Mouse (Mus musculus) small intestine, adult 2 months (tissue): ENCODE data around the gene Rab12. TPM values are rescaled to one million over a fixed set of nuclear protein-coding genes. Genes with fewer than 3 reads are reported as not detected.

Experiments
- H3K27ac ChIP-seq: fragments of 200-500 bp; 2 replicates; pipeline ENCODE4 v1.5.1; 2012; ENCODE audit warnings: low read depth, low read length, control low read depth, inconsistent platforms; ENCODE audit not compliant: insufficient read depth
- H3K27me3 ChIP-seq: fragments of 200-500 bp; 2 replicates; pipeline ENCODE4 v1.6.1; 2012; ENCODE audit warnings: mild to moderate bottlenecking, moderate library complexity, low read length, inconsistent platforms; ENCODE audit not compliant: control insufficient read depth, insufficient read depth
- H3K36me3 ChIP-seq: fragments of 200-500 bp; 2 replicates; pipeline ENCODE4 v1.6.1; 2012; ENCODE audit warnings: mild to moderate bottlenecking, low read length, control low read depth, inconsistent platforms; ENCODE audit not compliant: control insufficient read depth, insufficient read depth
- H3K4me1 ChIP-seq: fragments of 200-500 bp; 2 replicates; pipeline ENCODE4 v1.6.1; 2012; ENCODE audit warnings: low read length, inconsistent platforms, mixed read lengths; ENCODE audit not compliant: control insufficient read depth, insufficient read depth, insufficient read length
- H3K4me3 ChIP-seq: fragments of 200-500 bp; 2 replicates; pipeline ENCODE4 v1.5.1; 2012; ENCODE audit warnings: low read depth, mild to moderate bottlenecking, control low read depth, inconsistent platforms, low read length, moderate library complexity
- CTCF ChIP-seq: fragments of 200-500 bp; IDR thresholded peaks from 2 replicates; pipeline ENCODE4 v1.5.1; 2012; ENCODE audit warnings: low read depth, mild to moderate bottlenecking, control low read depth, inconsistent platforms, low read length, moderate library complexity, mixed read lengths; ENCODE audit not compliant: insufficient replicate concordance, insufficient read length; ENCODE audit errors: extremely low read depth
- POLR2A ChIP-seq: fragments of 200-500 bp; IDR thresholded peaks from 2 replicates; pipeline ENCODE4 v1.6.1; 2012; ENCODE audit warnings: low read depth, mild to moderate bottlenecking, control low read depth, inconsistent platforms, low read length, moderate library complexity
- WGBS: fragments of 180-500 bp; shearing (Covaris S2); methylation state at CpG from one replicate; pipeline ENCODE4 v1.1.7; 2018; 5-methylcytosine and 5-hydroxymethylcytosine counted together
- polyA plus RNA-seq: library from polyadenylated mRNA; depleted of rRNA; stranded (reverse); fragments of >200 nt; gene quantifications from 2 replicates; pipeline ENCODE4 v1.2.3, GENCODE M21; 2012

The Rab12 gene
- polyA plus RNA-seq, 1 experiment, result 25.7 TPM

- WGBS, result 87% methylated on average over 14 of the region's 14 CpGs
- H3K36me3 ChIP-seq, result peaks cover 46% of the 10 kb centered on the region
These were observed 20.9 kb downstream of the Rab12 start for GRCm38 (mm10) chr17:66498598-66498997.

GRCm38 (mm10) chr17:66496589-66496988, 22.9 kb downstream of the Rab12 start:
- peaks cover 42% of the 10 kb centered on the region for H3K36me3 ChIP-seq
- no peak overlapping the region for H3K27ac ChIP-seq
- H3K4me1 ChIP-seq, result no peaks in the 10 kb centered on the region
- no peak overlapping the region for H3K4me3 ChIP-seq
- TF ChIP-seq POLR2A (no peak), CTCF (no peak)
- 88% methylated on average over 9 of the region's 9 CpGs for WGBS
- no peaks in the 10 kb centered on the region for H3K27me3 ChIP-seq

More at GRCm38 (mm10) chr17:66498598-66498997, 20.9 kb downstream of the Rab12 start:
- no peak for TF ChIP-seq POLR2A
- TF ChIP-seq CTCF, result no peak
- no peaks in the 10 kb centered on the region for H3K4me1 ChIP-seq
- no peak overlapping the region for H3K4me3 ChIP-seq
- no peaks in the 10 kb centered on the region for H3K27me3 ChIP-seq
- no peak overlapping the region for H3K27ac ChIP-seq

- no peaks in the 10 kb centered on the region for H3K27me3 ChIP-seq
- no peak overlapping the region for H3K4me3 ChIP-seq
- no peak overlapping the region for H3K27ac ChIP-seq
- TF ChIP-seq POLR2A, result no peak
- peak; percentile 32; the same call in 1 of the 2 replicates for TF ChIP-seq CTCF
- no peaks in the 10 kb centered on the region for H3K4me1 ChIP-seq
- WGBS, result 41% methylated on average over 10 of the region's 10 CpGs
- peaks cover 7% of the 10 kb centered on the region for H3K36me3 ChIP-seq
These were observed 29.4 kb downstream of the Rab12 start for GRCm38 (mm10) chr17:66490022-66490601.

- Histone ChIP-seq H3K4me1 (no peaks in the 10 kb centered on the region), H3K27me3 (no peaks in the 10 kb centered on the region), H3K27ac (no peak overlapping the region), H3K4me3 (no peak overlapping the region), H3K36me3 (no peaks in the 10 kb centered on the region)
- 84% methylated on average over 6 of the region's 6 CpGs for WGBS
- no peak for TF ChIP-seq CTCF
- no peak for TF ChIP-seq POLR2A
These were observed 33.0 kb downstream of the Rab12 start for GRCm38 (mm10) chr17:66486576-66486975.

GRCm38 (mm10) chr17:66485742-66486141, 33.8 kb downstream of the Rab12 start:
- 7% methylated on average over 11 of the region's 11 CpGs for WGBS

DNA sequence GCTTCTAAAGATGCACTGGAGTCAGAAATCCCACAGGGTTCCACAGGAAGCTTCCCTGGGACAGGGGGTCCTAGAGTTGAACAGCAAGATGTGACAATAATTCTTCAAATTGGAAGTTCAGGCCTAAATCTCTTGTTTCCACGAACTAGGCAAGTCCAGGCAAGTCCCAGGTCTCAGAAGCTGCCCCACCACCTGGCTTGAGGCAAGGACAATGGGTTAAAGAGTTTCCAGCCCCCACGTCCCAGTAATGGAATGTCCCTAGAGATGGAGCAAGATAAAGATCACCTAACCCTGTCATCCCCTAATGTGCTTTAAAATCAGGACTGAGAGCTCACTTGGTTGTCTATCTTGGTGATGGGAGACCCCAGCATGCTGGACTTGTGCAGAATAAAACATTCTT, 34.6 kb downstream of the Rab12 start:
- Histone ChIP-seq H3K4me3 (no peak overlapping the region), H3K4me1 (no peaks in the 10 kb centered on the region), H3K27ac (no peak overlapping the region), H3K36me3 (no peaks in the 10 kb centered on the region), H3K27me3 (peaks cover 7% of the 10 kb centered on the region)
- 41% methylated on average over 2 of the region's 2 CpGs for WGBS
- no peak for TF ChIP-seq POLR2A
- TF ChIP-seq CTCF, result no peak

More at GRCm38 (mm10) chr17:66485742-66486141, 33.8 kb downstream of the Rab12 start:
- Histone ChIP-seq H3K4me3 (no peak overlapping the region), H3K27me3 (no peaks in the 10 kb centered on the region), H3K4me1 (no peaks in the 10 kb centered on the region), H3K36me3 (no peaks in the 10 kb centered on the region), H3K27ac (no peak overlapping the region)
- TF ChIP-seq CTCF, result peak; percentile 79
- TF ChIP-seq POLR2A, result no peak

DNA sequence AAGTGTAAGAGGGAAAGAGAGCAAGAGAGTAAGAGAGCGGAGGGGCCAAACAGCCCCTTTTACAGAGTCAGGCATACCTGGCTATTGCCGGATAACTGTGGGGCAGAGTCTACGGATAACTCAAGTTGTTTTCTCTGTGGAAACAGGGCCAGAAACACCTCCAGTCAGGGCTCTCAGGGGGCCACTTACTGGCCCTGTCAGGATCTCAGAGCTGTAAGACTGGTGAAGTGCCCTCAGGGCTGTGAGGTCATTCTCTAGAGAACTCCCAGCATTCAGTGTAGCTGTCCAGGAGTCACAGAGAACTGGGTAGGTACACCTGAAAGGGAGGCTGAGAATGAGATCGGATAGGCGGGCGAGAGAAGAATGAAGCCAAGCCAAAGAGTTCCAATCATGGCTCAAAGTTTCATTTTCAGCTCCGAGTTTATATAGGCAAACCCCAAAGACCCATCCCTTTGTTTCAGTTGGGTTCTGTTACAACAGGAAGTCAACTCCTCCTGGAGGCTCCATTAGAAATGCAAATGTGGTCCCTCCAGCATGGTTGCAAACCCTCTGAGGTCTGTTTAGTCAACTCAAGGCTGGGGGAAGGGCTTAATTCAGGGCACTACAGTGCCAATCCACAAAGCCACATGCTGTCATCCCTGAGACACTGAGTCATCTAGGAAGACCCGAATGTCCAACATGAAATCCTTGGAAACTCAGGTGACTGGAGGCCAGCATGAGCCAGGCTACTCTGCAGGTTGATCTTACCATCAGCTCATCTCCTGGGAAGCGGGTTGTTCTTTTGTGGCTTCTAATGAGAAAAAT, 35.7 kb downstream of the Rab12 start:
- no peak for TF ChIP-seq POLR2A
- TF ChIP-seq CTCF, result no peak
- Histone ChIP-seq H3K4me3 (no peak overlapping the region), H3K27ac (no peak overlapping the region), H3K27me3 (peaks cover 11% of the 10 kb centered on the region), H3K4me1 (no peaks in the 10 kb centered on the region), H3K36me3 (no peaks in the 10 kb centered on the region)
- 84% methylated on average over 9 of the region's 9 CpGs for WGBS
